16 mouse cellular contexts compared by ENCODE assay signal in genomic region chr5:107084431-107084830, GRCm38 (mm10).
"Had no signal": no experiment of that assay in that cellular context is flagged by ENCODE, and none has a peak within 500 bp of the region (broad histone marks: within the 10 kb centered on the region; RNA-seq: fewer than 3 reads in every experiment).

No protein-coding gene starts in this region.

- H3K4me3 ChIP-seq: neural tube, embryonic 13.5 days; neural tube, embryonic 15.5 days; stomach, embryonic 15.5 days had no signal

- H3K4me2 ChIP-seq: neural tube, embryonic 13.5 days; neural tube, embryonic 15.5 days; stomach, embryonic 15.5 days had no signal

- H3K9me3 ChIP-seq: neural tube, embryonic 13.5 days; neural tube, embryonic 15.5 days; stomach, embryonic 15.5 days had no signal

- H3K27me3 ChIP-seq: neural tube, embryonic 13.5 days; neural tube, embryonic 15.5 days; stomach, embryonic 15.5 days had no signal

- H3K9ac ChIP-seq: neural tube, embryonic 13.5 days; neural tube, embryonic 15.5 days; stomach, embryonic 15.5 days had no signal

- H3K36me3 ChIP-seq: neural tube, embryonic 13.5 days; neural tube, embryonic 15.5 days; stomach, embryonic 15.5 days had no signal

- DNase-seq: retina, postnatal 1 day; right cerebral cortex, adult 18-20 months; right cerebral cortex, postnatal 14 days; right cerebral cortex, postnatal 25 days; right cerebral cortex, postnatal 4 days; spleen, adult 18-20 months; thymus, adult 18-20 months; thymus, adult 2 months; thymus, postnatal 14 days; thymus, postnatal 25 days; thymus, postnatal 36 days; thymus, postnatal 4 days had no signal

- H3K27ac ChIP-seq: neural tube, embryonic 13.5 days; neural tube, embryonic 15.5 days; stomach, embryonic 15.5 days; stomach, postnatal 0 days had no signal
